Mouse (Mus musculus) intestine, embryonic 14.5 days (tissue): ENCODE measurements at regions not wholly inside any gene's neighbourhood (a gene's known extent, or its start where the extent isn't known, plus 50 kb on each side); places are given as distances from the start of the nearest gene placed in this dataset.

ENCODE experiments used
- ATAC-seq: fragments of 200-750 bp; cut with Nextera tagmentation; replicated peaks from 2 replicates; pipeline ENCODE4 v1.8.0; 2017; ENCODE audit warnings: low read depth, moderate number of reproducible peaks, moderate TSS enrichment, moderate library complexity; ENCODE audit not compliant: low FRiP score, low TSS enrichment
- DNase-seq: peaks from one replicate; pipeline ENCODE4 v3.0.0-alpha.2; 2018; ENCODE audit warnings: low spot score
- H3K27ac ChIP-seq: fragments of 300-500 bp; sonication (generic); 2 replicates; pipeline ENCODE4 v1.5.1; 2014; ENCODE audit warnings: low read depth, mild to moderate bottlenecking, control low read depth
- H3K27me3 ChIP-seq: fragments of 300-500 bp; sonication (generic); replicated peaks from 2 replicates; pipeline ENCODE4 v1.6.1; 2014; ENCODE audit warnings: low read length, control low read depth; ENCODE audit not compliant: control insufficient read depth, insufficient read depth
- H3K36me3 ChIP-seq: fragments of 300-500 bp; sonication (generic); 2 replicates; pipeline ENCODE4 v1.6.1; 2014; ENCODE audit warnings: low read length, control low read depth; ENCODE audit not compliant: control insufficient read depth, insufficient read depth
- H3K4me1 ChIP-seq: fragments of 300-500 bp; sonication (generic); replicated peaks from 2 replicates; pipeline ENCODE4 v1.6.1; 2014; ENCODE audit warnings: low read length, control low read depth, mixed read lengths; ENCODE audit not compliant: control insufficient read depth, insufficient read depth
- H3K4me2 ChIP-seq: fragments of 300-500 bp; sonication (generic); 2 replicates; pipeline ENCODE4 v1.6.1; 2014; ENCODE audit warnings: low read length
- H3K4me3 ChIP-seq: fragments of 300-500 bp; sonication (generic); 2 replicates; pipeline ENCODE4 v1.5.1; 2014; ENCODE audit warnings: low read depth, low read length, control low read depth, mixed read lengths
- H3K9ac ChIP-seq: fragments of 300-500 bp; sonication (generic); 2 replicates; pipeline ENCODE4 v1.6.1; 2014; ENCODE audit warnings: mild to moderate bottlenecking, low read length
- H3K9me3 ChIP-seq: fragments of 300-500 bp; sonication (generic); 2 replicates; pipeline ENCODE4 v1.6.1; 2016; ENCODE audit warnings: low read length, control low read depth; ENCODE audit not compliant: control insufficient read depth
- WGBS: fragments of 180-500 bp; shearing (Covaris S2); extraction: QIAGEN DNeasy Blood & Tissue Kit; methylation state at CpG from one replicate; pipeline ENCODE4 v1.1.7; 2014; 5-methylcytosine and 5-hydroxymethylcytosine counted together

DNA sequence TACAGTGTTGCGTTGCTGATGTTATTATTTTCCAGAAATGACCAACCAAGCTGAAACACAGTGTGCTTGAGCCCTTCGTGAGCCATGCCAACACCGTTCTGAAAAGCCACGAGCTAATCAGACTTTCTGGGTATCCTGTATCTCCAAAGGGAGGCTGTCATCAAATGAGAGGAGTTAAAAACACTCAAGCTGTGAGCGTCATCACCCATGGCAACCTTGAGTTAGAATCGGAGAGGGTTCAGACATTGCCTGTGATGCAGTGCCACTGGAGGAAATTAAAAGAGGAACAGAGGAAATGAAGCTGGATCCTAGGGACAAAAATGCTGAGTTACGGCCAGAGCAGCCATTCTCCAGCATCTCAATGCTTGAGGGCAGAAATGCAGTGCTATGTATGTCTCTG is 838.6 kb downstream of the Ntrk3 start:
- 81% methylated on average over 7 of the region's 7 CpGs for WGBS
- DNase-seq (no peak), ATAC-seq (no peak)
- no peak overlapping the region for H3K27ac ChIP-seq
- H3K9ac ChIP-seq: no peak overlapping the region
- H3K4me2 ChIP-seq: no peak overlapping the region
- H3K4me3 ChIP-seq: no peak overlapping the region
- H3K9me3 ChIP-seq: no peaks in the 10 kb centered on the region
- H3K27me3 ChIP-seq: no peaks in the 10 kb centered on the region
- no peaks in the 10 kb centered on the region for H3K36me3 ChIP-seq
- no peaks in the 10 kb centered on the region for H3K4me1 ChIP-seq

DNA sequence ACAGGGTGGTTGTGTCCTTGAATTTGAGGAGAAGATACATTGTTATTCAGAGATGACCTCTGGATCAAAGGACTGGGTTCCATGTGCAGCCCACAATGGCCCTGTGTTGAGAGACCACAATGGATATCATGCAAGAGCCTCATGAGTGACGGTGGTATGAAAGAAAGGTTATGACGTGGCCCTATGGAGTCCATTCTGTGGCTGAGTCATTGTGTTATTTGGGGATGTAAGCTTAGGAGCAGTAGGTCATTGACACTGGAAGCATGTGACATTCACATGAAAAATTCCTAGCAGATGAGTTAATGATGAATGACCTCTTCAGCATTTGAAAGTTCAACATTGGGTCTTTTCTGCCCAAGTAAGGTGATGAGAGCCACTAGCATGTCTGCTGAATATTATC is 849.3 kb downstream of the Ntrk3 start:
- Histone ChIP-seq H3K9me3 (no peaks in the 10 kb centered on the region), H3K4me1 (no peaks in the 10 kb centered on the region), H3K27ac (no peak overlapping the region), H3K27me3 (no peaks in the 10 kb centered on the region), H3K4me3 (no peak overlapping the region), H3K36me3 (no peaks in the 10 kb centered on the region), H3K4me2 (no peak overlapping the region), H3K9ac (no peak overlapping the region)
- no peak for ATAC-seq
- no peak for DNase-seq
- 59% methylated on average over 2 of the region's 2 CpGs for WGBS

DNA sequence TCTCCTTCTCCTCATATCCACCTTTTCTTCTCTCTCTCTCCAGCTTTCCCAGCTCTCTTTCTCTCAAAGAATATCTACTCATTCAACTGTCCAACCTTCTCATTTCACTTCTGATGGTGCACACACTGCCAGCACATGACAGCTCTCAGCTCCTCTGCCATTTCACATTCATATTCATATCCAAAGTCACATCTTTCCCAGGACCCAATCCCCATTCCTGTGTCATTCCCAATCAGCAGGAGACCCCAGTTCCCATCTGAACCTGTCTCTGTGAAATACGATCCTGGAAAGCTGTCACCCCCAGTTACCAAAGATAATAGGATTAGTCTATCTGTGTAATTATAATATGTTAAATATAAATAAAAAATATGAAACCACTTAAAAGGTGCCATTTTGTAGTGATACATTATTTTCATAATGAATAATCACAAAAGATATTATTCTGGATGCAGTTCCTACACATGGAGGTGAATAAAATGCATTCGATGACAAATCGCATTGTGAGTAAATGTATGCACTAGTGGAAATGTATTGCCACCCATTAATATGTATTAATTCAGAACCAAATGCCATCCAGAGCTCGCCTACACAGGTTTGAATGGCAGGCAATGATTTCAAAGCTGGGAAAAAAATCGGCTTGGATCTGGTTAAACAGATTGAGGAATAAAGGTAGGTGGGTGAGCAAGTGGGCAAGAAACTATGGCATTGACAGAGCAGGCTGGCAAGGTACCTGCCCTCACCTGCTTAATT is 855.0 kb downstream of the Ntrk3 start:
- Histone ChIP-seq H3K4me2 (no peak overlapping the region), H3K27ac (no peak overlapping the region), H3K27me3 (no peaks in the 10 kb centered on the region), H3K9me3 (no peaks in the 10 kb centered on the region), H3K4me3 (no peak overlapping the region), H3K36me3 (no peaks in the 10 kb centered on the region), H3K4me1 (no peaks in the 10 kb centered on the region), H3K9ac (no peak overlapping the region)
- no peak for ATAC-seq
- DNase-seq: no peak
- 90% methylated on average over 5 of the region's 5 CpGs for WGBS

DNA sequence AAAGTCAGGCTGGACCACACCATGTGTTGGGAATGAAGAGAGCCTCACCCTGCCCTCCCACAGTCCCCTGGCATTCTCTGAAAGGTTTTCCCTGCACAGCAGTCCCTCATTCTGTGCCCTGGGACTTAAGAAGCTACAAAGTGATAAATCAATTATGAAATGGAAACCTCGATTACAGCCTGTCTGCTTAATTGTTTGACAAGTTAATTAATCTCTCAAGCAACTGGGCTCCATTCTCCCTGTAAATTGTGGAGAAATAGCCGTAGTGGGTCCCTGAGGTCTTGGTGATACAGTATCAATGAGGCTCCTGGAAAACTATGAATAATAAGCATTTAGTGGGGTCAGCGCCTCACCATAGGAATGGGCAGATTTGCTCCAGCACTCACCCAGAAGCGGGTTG is 870.3 kb downstream of the Ntrk3 start:
- ATAC-seq (no peak), DNase-seq (no peak)
- no peak overlapping the region for H3K27ac ChIP-seq
- H3K27me3 ChIP-seq: no peaks in the 10 kb centered on the region
- no peak overlapping the region for H3K4me3 ChIP-seq
- WGBS: 61% methylated on average over 4 of the region's 4 CpGs
- no peak overlapping the region for H3K9ac ChIP-seq
- no peaks in the 10 kb centered on the region for H3K9me3 ChIP-seq
- H3K4me2 ChIP-seq: no peak overlapping the region
- H3K4me1 ChIP-seq: no peaks in the 10 kb centered on the region
- H3K36me3 ChIP-seq: no peaks in the 10 kb centered on the region

DNA sequence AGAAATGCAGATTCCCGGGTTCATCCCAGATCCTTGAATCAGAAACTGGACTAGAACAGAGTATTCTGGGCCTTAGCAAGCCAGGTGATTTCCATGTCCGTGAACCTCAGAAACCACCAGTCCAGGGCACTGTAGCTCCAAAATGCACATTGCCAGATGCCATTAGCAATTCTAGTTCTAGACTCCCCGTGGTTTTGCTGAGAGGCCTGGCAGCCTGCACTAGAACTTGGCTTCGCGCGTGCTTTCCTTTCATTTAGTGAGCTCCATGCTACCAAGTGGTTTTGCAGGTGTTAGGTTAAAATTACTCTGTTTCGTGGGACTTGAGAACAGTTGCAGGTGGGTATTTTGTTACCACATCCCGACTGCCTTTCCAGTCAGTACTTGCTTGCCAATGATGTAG is 876.0 kb downstream of the Ntrk3 start:
- 91% methylated on average over 8 of the region's 8 CpGs for WGBS
- no peaks in the 10 kb centered on the region for H3K36me3 ChIP-seq
- peaks cover 6% of the 10 kb centered on the region for H3K4me1 ChIP-seq
- no peak overlapping the region for H3K4me3 ChIP-seq
- H3K4me2 ChIP-seq: no peak overlapping the region
- DNase-seq: no peak
- ATAC-seq: no peak
- H3K9me3 ChIP-seq: no peaks in the 10 kb centered on the region
- H3K9ac ChIP-seq: no peak overlapping the region
- no peak overlapping the region for H3K27ac ChIP-seq
- H3K27me3 ChIP-seq: no peaks in the 10 kb centered on the region

DNA sequence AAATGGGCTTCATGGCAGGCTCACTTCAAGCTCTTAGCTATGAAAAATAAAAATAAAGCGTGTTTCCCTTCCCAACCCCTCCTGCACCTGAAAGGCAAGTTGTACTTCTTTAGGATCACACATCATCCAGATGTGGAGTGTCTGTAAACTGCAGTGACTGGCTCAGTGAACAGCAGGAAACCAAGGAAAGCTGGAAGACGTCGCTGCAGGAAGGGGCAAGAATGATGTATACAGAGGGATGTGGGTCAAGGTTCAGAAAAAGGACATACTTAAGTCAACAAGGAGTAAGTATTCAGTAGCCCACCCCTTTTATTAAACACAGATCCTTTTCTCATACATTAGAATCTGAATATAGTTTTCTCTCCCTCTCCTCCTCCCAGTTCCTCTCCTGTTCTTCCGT is 879.4 kb downstream of the Ntrk3 start:
- H3K36me3 ChIP-seq: no peaks in the 10 kb centered on the region
- 15% methylated on average over 4 of the region's 4 CpGs for WGBS
- H3K4me1 ChIP-seq: peaks cover 6% of the 10 kb centered on the region
- H3K4me2 ChIP-seq: no peak overlapping the region
- DNase-seq: no peak
- no peaks in the 10 kb centered on the region for H3K27me3 ChIP-seq
- no peaks in the 10 kb centered on the region for H3K9me3 ChIP-seq
- ATAC-seq: no peak
- no peak overlapping the region for H3K9ac ChIP-seq
- peak overlapping the region; percentile 12 for H3K27ac ChIP-seq
- H3K4me3 ChIP-seq: no peak overlapping the region

DNA sequence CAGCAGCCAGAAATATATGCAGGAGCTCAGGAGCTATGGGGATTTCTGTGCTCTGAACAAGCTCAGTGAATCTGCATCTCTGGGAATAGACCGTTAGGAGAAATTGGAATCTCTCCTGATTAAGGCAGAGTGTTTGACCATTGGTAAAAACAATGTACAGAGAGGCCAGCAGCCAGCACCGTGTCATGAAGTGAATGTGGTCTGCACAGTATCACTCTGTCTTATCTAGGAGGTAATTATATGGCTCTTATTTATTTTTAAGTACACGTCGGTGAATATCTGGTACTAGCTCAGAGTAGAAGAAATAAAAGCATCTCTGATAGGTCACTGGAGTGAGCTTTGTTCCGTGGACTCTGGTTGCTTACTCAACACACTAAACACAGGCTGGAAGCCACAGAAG is 879.8 kb downstream of the Ntrk3 start:
- WGBS: 12% methylated on average over 5 of the region's 5 CpGs
- peak overlapping the region; percentile 12 for H3K27ac ChIP-seq
- no peak for DNase-seq

DNA sequence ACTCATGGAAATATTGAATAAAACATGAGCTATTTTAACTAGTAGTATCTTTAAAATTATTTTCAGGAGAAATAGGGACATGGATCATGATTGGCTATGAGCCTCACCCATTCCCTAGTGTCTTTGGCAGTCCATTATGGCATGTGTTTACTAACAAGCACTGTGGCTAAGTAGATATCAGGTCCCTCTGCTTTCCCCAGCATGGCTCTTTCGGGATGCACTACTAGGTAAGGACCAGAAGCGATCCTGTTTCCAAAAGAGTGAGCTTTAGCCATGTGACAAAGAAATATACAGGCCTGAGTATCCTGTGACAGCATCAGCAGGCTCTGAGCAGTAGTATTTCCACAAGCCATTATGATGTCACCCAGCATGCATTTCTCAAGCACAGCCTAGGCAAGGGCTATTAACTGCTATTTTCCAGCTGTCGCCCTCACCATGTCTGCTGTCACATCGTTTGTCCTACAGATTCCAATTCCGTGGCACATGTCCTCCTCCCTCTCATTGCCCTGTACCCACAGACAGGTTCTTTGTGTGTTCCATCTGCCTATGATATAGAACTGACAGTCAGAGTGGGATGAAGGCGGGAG is 882.1 kb downstream of the Ntrk3 start:
- Histone ChIP-seq H3K4me1 (peaks cover 6% of the 10 kb centered on the region), H3K4me2 (no peak overlapping the region), H3K27ac (no peak overlapping the region), H3K9me3 (no peaks in the 10 kb centered on the region), H3K4me3 (no peak overlapping the region), H3K27me3 (no peaks in the 10 kb centered on the region), H3K9ac (no peak overlapping the region), H3K36me3 (no peaks in the 10 kb centered on the region)
- ATAC-seq (no peak), DNase-seq (no peak)
- 70% methylated on average over 6 of the region's 6 CpGs for WGBS

More for the DNA sequence above, 879.8 kb downstream of the Ntrk3 start:
- Histone ChIP-seq H3K27me3 (no peaks in the 10 kb centered on the region), H3K4me3 (no peak overlapping the region), H3K9ac (no peak overlapping the region), H3K9me3 (no peaks in the 10 kb centered on the region), H3K36me3 (no peaks in the 10 kb centered on the region), H3K4me2 (no peak overlapping the region), H3K4me1 (peaks cover 6% of the 10 kb centered on the region)
- ATAC-seq: no peak

DNA sequence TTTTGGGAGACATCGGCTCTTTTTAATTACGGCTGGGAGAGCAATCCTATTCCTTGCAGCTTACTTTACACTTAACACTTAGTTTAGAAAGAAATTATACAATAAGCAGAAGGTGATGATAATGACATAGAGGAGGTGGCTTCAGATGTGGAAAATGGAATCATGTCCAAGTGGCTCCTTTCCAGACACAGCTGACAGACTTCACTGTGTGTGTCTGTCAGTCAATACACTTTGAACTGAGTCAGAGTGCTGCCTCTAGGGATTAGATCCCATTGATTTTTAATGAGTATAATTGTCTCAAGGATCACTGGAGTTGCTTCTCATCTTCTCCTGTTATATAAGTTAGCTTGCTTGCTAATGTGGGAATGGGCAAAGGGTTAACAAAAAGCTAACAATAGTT is 882.7 kb downstream of the Ntrk3 start:
- Histone ChIP-seq H3K27ac (no peak overlapping the region), H3K4me2 (no peak overlapping the region), H3K9ac (no peak overlapping the region), H3K4me1 (peaks cover 6% of the 10 kb centered on the region), H3K9me3 (no peaks in the 10 kb centered on the region), H3K27me3 (no peaks in the 10 kb centered on the region), H3K4me3 (no peak overlapping the region), H3K36me3 (no peaks in the 10 kb centered on the region)
- DNase-seq (no peak), ATAC-seq (no peak)
- WGBS: 88% methylated on average over 2 of the region's 2 CpGs
